Mouse (Mus musculus) B cell, adult 2 months (primary cell): ENCODE results near the gene Sfxn3.

ENCODE experiments used
- DNase-seq, 2 experiments: peaks; one replicate each; pipeline ENCODE4 v3.0.0; 2022

Gene Sfxn3

GRCm38 (mm10) chr19:45048644-45049365 lies 1.5 kb downstream of the Sfxn3 start:
- no peak for DNase-seq

GRCm38 (mm10) chr19:45049523-45049922 lies 2.2 kb downstream of the Sfxn3 start:
- no peak for DNase-seq

- no peak for DNase-seq
Measured at GRCm38 (mm10) chr19:45053451-45053850, 6.1 kb downstream of the Sfxn3 start.

GRCm38 (mm10) chr19:45054892-45055690 lies 7.8 kb downstream of the Sfxn3 start:
- no peak for DNase-seq

GRCm38 (mm10) chr19:45056364-45056763 lies 9.1 kb downstream of the Sfxn3 start:
- no peak for DNase-seq

- no peak for DNase-seq
Measured at GRCm38 (mm10) chr19:45056908-45057698, 9.8 kb downstream of the Sfxn3 start.

GRCm38 (mm10) chr19:45057724-45058112 lies 10.4 kb downstream of the Sfxn3 start:
- DNase-seq = no peak

GRCm38 (mm10) chr19:45058113-45058839 lies 11.0 kb downstream of the Sfxn3 start:
- peak; percentile 91 to 92 for DNase-seq

GRCm38 (mm10) chr19:45058841-45059240 lies 11.5 kb downstream of the Sfxn3 start:
- no peak for DNase-seq

GRCm38 (mm10) chr19:45063565-45064292 lies 16.4 kb downstream of the Sfxn3 start:
- peak; percentile 81 to 83 for DNase-seq

GRCm38 (mm10) chr19:45065226-45065625 lies 17.9 kb downstream of the Sfxn3 start:
- DNase-seq = no peak

- DNase-seq = no peak
Measured at GRCm38 (mm10) chr19:45067170-45067569, 19.9 kb downstream of the Sfxn3 start.

GRCm38 (mm10) chr19:45067758-45068510 lies 20.6 kb downstream of the Sfxn3 start:
- no peak for DNase-seq

- peak; percentile 90 to 92 for DNase-seq
Measured at GRCm38 (mm10) chr19:45073871-45074542, 26.7 kb downstream of the Sfxn3 start.

- peak; percentile 91 to 92 for DNase-seq
Measured at GRCm38 (mm10) chr19:45074580-45075322, 27.4 kb downstream of the Sfxn3 start, which contains the start of gene Kazald1. Gene Kazald1, plus strand, starts transcription at chr19:45075241.

GRCm38 (mm10) chr19:45075323-45076035 lies 28.2 kb downstream of the Sfxn3 start:
- peak; percentile 14 to 19 for DNase-seq

- peak in 1 of 2 experiments; percentile 14 for DNase-seq
Measured at GRCm38 (mm10) chr19:45076036-45076575, 28.8 kb downstream of the Sfxn3 start.
